Mouse (Mus musculus) T-helper 17 cell (primary cell): ENCODE results near the gene Rpl22.

Source experiments
- in situ Hi-C, 2 experiments: fragments of 300-600 bp; cut with MboI, MseI; formaldehyde crosslinking; loops; 1 replicate in 1 of 2; 2 replicates in 1 of 2; pipeline ENCODE4 v1.15.1; 2025; ENCODE audit warnings: high pct_unique_total_duplicates in 2 of 2

The Rpl22 gene

GRCm38 (mm10) chr4:152328691-152329090 is 3.1 kb downstream of the Rpl22 start:
- in situ Hi-C loops = no loop called here

GRCm38 (mm10) chr4:152332952-152333351 is 7.4 kb downstream of the Rpl22 start:
- in situ Hi-C loops = loop anchor here in 1 of 2 experiments (5.0 kb wide), 1 partner anchor 99 kb away; no protein-coding TSS in a partner anchor

- in situ Hi-C loops = loop anchor here in 1 of 2 experiments (5.0 kb wide), 1 partner anchor 99 kb away; no protein-coding TSS in a partner anchor
Measured at GRCm38 (mm10) chr4:152333587-152333986, 8.0 kb downstream of the Rpl22 start.

GRCm38 (mm10) chr4:152337772-152338171 is 12.2 kb downstream of the Rpl22 start:
- in situ Hi-C loops = no loop called here

- in situ Hi-C loops = no loop called here
Measured at GRCm38 (mm10) chr4:152338419-152339292, 13.1 kb downstream of the Rpl22 start, which contains the start of gene Chd5. Chd5 (plus strand) TSS chr4:152338651.

GRCm38 (mm10) chr4:152339293-152339790 is 13.8 kb downstream of the Rpl22 start:
- in situ Hi-C loops = no loop called here

GRCm38 (mm10) chr4:152340584-152341284 is 15.2 kb downstream of the Rpl22 start:
- in situ Hi-C loops = loop anchor here in 1 of 2 experiments (10.0 kb wide), 1 partner anchor 1936 kb away; no protein-coding TSS in a partner anchor

- in situ Hi-C loops = loop anchor here in 1 of 2 experiments (10.0 kb wide), 1 partner anchor 1938 kb away; no protein-coding TSS in a partner anchor
Measured at GRCm38 (mm10) chr4:152343296-152343695, 17.8 kb downstream of the Rpl22 start.

GRCm38 (mm10) chr4:152344651-152345050 is 19.1 kb downstream of the Rpl22 start:
- in situ Hi-C loops = loop anchor here in 1 of 2 experiments (10.0 kb wide), 1 partner anchor 1940 kb away; no protein-coding TSS in a partner anchor

GRCm38 (mm10) chr4:152345120-152345889 is 19.8 kb downstream of the Rpl22 start:
- in situ Hi-C loops = loop anchor here in 1 of 2 experiments (10.0 kb wide), 1 partner anchor 1941 kb away; no protein-coding TSS in a partner anchor

GRCm38 (mm10) chr4:152349837-152350381 is 24.4 kb downstream of the Rpl22 start:
- in situ Hi-C loops = loop anchor here in 1 of 2 experiments (10.0 kb wide), 1 partner anchor 1945 kb away; no protein-coding TSS in a partner anchor

- in situ Hi-C loops = no loop called here
Measured at GRCm38 (mm10) chr4:152350722-152351421, 25.3 kb downstream of the Rpl22 start.

GRCm38 (mm10) chr4:152351422-152352305 is 26.1 kb downstream of the Rpl22 start:
- in situ Hi-C loops = no loop called here

- in situ Hi-C loops = no loop called here
Measured at GRCm38 (mm10) chr4:152353886-152354637, 28.5 kb downstream of the Rpl22 start.

GRCm38 (mm10) chr4:152355672-152356071 is 30.1 kb downstream of the Rpl22 start:
- in situ Hi-C loops = no loop called here

- in situ Hi-C loops = no loop called here
Measured at GRCm38 (mm10) chr4:152359700-152360099, 34.2 kb downstream of the Rpl22 start.

- in situ Hi-C loops = no loop called here
Measured at GRCm38 (mm10) chr4:152360855-152361254, 35.3 kb downstream of the Rpl22 start.

- in situ Hi-C loops = no loop called here
Measured at GRCm38 (mm10) chr4:152362180-152362579, 36.6 kb downstream of the Rpl22 start.
